Mouse (Mus musculus) MEL (cell line): ENCODE results near the gene Adcy10. TPM values are rescaled to one million over a fixed set of nuclear protein-coding genes. Genes with fewer than 3 reads are reported as not detected.

Experiments
- DNase-seq: peaks from one replicate; pipeline ENCODE4 v3.0.0; 2011; ENCODE audit warnings: low read depth, low spot score
- H3K27ac ChIP-seq: 2 replicates; pipeline ENCODE4 v1.5.1; 2012; ENCODE audit warnings: low read depth, mild to moderate bottlenecking, control low read depth, low read length, moderate library complexity; ENCODE audit not compliant: control insufficient read depth
- H3K27me3 ChIP-seq, 2 experiments: fragments of 150-350 bp in 1 of 2; sonication (generic) in 1 of 2; 2 replicates each; pipeline ENCODE4 v1.6.1; 2012; ENCODE audit warnings: low read length in 2 of 2, mild to moderate bottlenecking in 2 of 2, improper control_type of control experiment in 1 of 2, moderate library complexity in 1 of 2; ENCODE audit not compliant: insufficient read depth in 2 of 2, control insufficient read depth in 1 of 2
- H3K36me3 ChIP-seq, 2 experiments: 2 replicates each; pipeline ENCODE4 v1.6.1; 2012 to 2014; ENCODE audit warnings: low read length in 2 of 2, improper control_type of control experiment in 1 of 2, inconsistent platforms in 1 of 2, mild to moderate bottlenecking in 1 of 2; ENCODE audit not compliant: insufficient read depth in 2 of 2, control insufficient read depth in 1 of 2
- H3K4me1 ChIP-seq, 2 experiments: fragments of 150-350 bp in 1 of 2; sonication (generic) in 1 of 2; 2 replicates each; pipeline ENCODE4 v1.6.1; 2012; ENCODE audit warnings: low read length in 2 of 2, improper control_type of control experiment in 1 of 2, mild to moderate bottlenecking in 1 of 2; ENCODE audit not compliant: insufficient read depth in 2 of 2, control insufficient read depth in 1 of 2
- H3K4me3 ChIP-seq, 2 experiments: fragments of 150-350 bp in 1 of 2; sonication (generic) in 1 of 2; 2 replicates each; pipeline ENCODE4 v1.5.1; 2012; ENCODE audit warnings: low read depth in 2 of 2, low read length in 2 of 2, mild to moderate bottlenecking in 2 of 2, moderate library complexity in 2 of 2, control low read depth in 1 of 2, improper control_type of control experiment in 1 of 2; ENCODE audit not compliant: control insufficient read depth in 1 of 2, insufficient read depth in 1 of 2
- H3K79me2 ChIP-seq: 2 replicates; pipeline ENCODE4 v1.6.1; 2012; ENCODE audit warnings: mild to moderate bottlenecking, low read length, moderate library complexity; ENCODE audit not compliant: control insufficient read depth, poor library complexity, insufficient read depth
- H3K9ac ChIP-seq: 2 replicates; pipeline ENCODE4 v1.6.1; 2012; ENCODE audit warnings: low read depth, mild to moderate bottlenecking, control low read depth, low read length, moderate library complexity; ENCODE audit not compliant: control insufficient read depth, poor library complexity, severe bottlenecking
- H3K9me3 ChIP-seq: fragments of 150-350 bp; sonication (generic); replicated peaks from 2 replicates; pipeline ENCODE4 v1.6.1; 2012; ENCODE audit warnings: mild to moderate bottlenecking, low read length, improper control_type of control experiment, moderate library complexity; ENCODE audit not compliant: insufficient read depth
- BHLHE40 ChIP-seq: IDR thresholded peaks from 2 replicates; pipeline ENCODE4 v1.6.1; 2012; ENCODE audit warnings: low read depth, mild to moderate bottlenecking, inconsistent platforms, low read length, improper control_type of control experiment, borderline replicate concordance
- E2F4 ChIP-seq: IDR thresholded peaks from 2 replicates; pipeline ENCODE4 v1.6.1; 2011; ENCODE audit warnings: low read depth, low read length, improper control_type of control experiment, borderline replicate concordance
- EP300 ChIP-seq, 2 experiments: IDR thresholded peaks; 2 replicates each; pipeline ENCODE4 v1.6.1; 2011; ENCODE audit warnings: improper control_type of control experiment in 2 of 2, low read length in 2 of 2, low read depth in 1 of 2, mild to moderate bottlenecking in 1 of 2
- GABPA ChIP-seq: IDR thresholded peaks from 2 replicates; pipeline ENCODE4 v1.6.1; 2012; ENCODE audit warnings: low read depth, mild to moderate bottlenecking, inconsistent platforms, low read length, improper control_type of control experiment, moderate library complexity
- HCFC1 ChIP-seq: IDR thresholded peaks from 2 replicates; pipeline ENCODE4 v1.6.1; 2012; ENCODE audit warnings: low read depth, mild to moderate bottlenecking, inconsistent platforms, low read length, improper control_type of control experiment, moderate library complexity
- JUND ChIP-seq: IDR thresholded peaks from 2 replicates; pipeline ENCODE4 v1.6.1; 2011; ENCODE audit warnings: low read depth, mild to moderate bottlenecking, improper control_type of control experiment, low read length
- KAT2A ChIP-seq: conservative IDR thresholded peaks from 2 replicates; pipeline ENCODE4 v1.6.1; 2012; ENCODE audit warnings: low read depth, low read length, improper control_type of control experiment, inconsistent platforms
- MAFK ChIP-seq: IDR thresholded peaks from 2 replicates; pipeline ENCODE4 v1.6.1; 2011; ENCODE audit warnings: low read depth, mild to moderate bottlenecking, low read length, improper control_type of control experiment, borderline replicate concordance
- MEF2A ChIP-seq: IDR thresholded peaks from 2 replicates; pipeline ENCODE4 v1.6.1; 2014; ENCODE audit warnings: low read depth, mild to moderate bottlenecking, inconsistent platforms, low read length, improper control_type of control experiment; ENCODE audit not compliant: poor library complexity, insufficient replicate concordance, severe bottlenecking; ENCODE audit errors: extremely low read depth
- MXI1 ChIP-seq: IDR thresholded peaks from 2 replicates; pipeline ENCODE4 v1.6.1; 2011; ENCODE audit warnings: mild to moderate bottlenecking, low read depth, low read length, improper control_type of control experiment
- MYB ChIP-seq: IDR thresholded peaks from 2 replicates; pipeline ENCODE4 v1.6.1; 2011; ENCODE audit warnings: mild to moderate bottlenecking, low read depth, low read length, improper control_type of control experiment
- MYC ChIP-seq: IDR thresholded peaks from 2 replicates; pipeline ENCODE4 v1.6.1; 2011; ENCODE audit warnings: low read depth, mild to moderate bottlenecking, low read length, improper control_type of control experiment, moderate library complexity
- NRF1 ChIP-seq: IDR thresholded peaks from 2 replicates; pipeline ENCODE4 v1.6.1; 2014; ENCODE audit warnings: low read depth, mild to moderate bottlenecking, inconsistent platforms, low read length, improper control_type of control experiment, moderate library complexity; ENCODE audit not compliant: poor library complexity, insufficient read depth, severe bottlenecking
- POLR2A ChIP-seq, 2 experiments: IDR thresholded peaks; 2 replicates each; pipeline ENCODE4 v1.6.1; 2011 to 2012; ENCODE audit warnings: low read length in 2 of 2, mild to moderate bottlenecking in 2 of 2, control low read depth in 1 of 2, improper control_type of control experiment in 1 of 2, low read depth in 1 of 2, moderate library complexity in 1 of 2; ENCODE audit not compliant: control insufficient read depth in 1 of 2, insufficient read depth in 1 of 2, poor library complexity in 1 of 2
- RAD21 ChIP-seq: IDR thresholded peaks from 2 replicates; pipeline ENCODE4 v1.6.1; 2011; ENCODE audit warnings: mild to moderate bottlenecking, low read depth, low read length, improper control_type of control experiment
- RCOR1 ChIP-seq: IDR thresholded peaks from 2 replicates; pipeline ENCODE4 v1.6.1; 2012; ENCODE audit warnings: low read depth, mild to moderate bottlenecking, inconsistent platforms, low read length, improper control_type of control experiment
- SIN3A ChIP-seq: IDR thresholded peaks from 2 replicates; pipeline ENCODE4 v1.6.1; 2012; ENCODE audit warnings: low read length, improper control_type of control experiment, inconsistent platforms
- TCF12 ChIP-seq: IDR thresholded peaks from 2 replicates; pipeline ENCODE4 v1.6.1; 2014; ENCODE audit warnings: low read depth, mild to moderate bottlenecking, inconsistent platforms, low read length, improper control_type of control experiment, moderate library complexity
- UBTF ChIP-seq: IDR thresholded peaks from 2 replicates; pipeline ENCODE4 v1.6.1; 2012; ENCODE audit warnings: low read depth, mild to moderate bottlenecking, inconsistent platforms, low read length, improper control_type of control experiment, moderate library complexity, borderline replicate concordance; ENCODE audit not compliant: insufficient read depth
- USF1 ChIP-seq: IDR thresholded peaks from 2 replicates; pipeline ENCODE4 v1.6.1; 2014; ENCODE audit warnings: low read depth, mild to moderate bottlenecking, inconsistent platforms, low read length, improper control_type of control experiment, moderate library complexity
- USF2 ChIP-seq, 2 experiments: IDR thresholded peaks; 2 replicates each; pipeline ENCODE4 v1.6.1; 2011 to 2012; ENCODE audit warnings: improper control_type of control experiment in 2 of 2, low read length in 2 of 2, borderline replicate concordance in 1 of 2, inconsistent platforms in 1 of 2, low read depth in 1 of 2, mild to moderate bottlenecking in 1 of 2; ENCODE audit not compliant: insufficient read depth in 1 of 2
- ZC3H11A ChIP-seq: IDR thresholded peaks from 2 replicates; pipeline ENCODE4 v1.6.1; 2012; ENCODE audit warnings: low read depth, mild to moderate bottlenecking, inconsistent platforms, low read length, improper control_type of control experiment
- ZKSCAN1 ChIP-seq: IDR thresholded peaks from 2 replicates; pipeline ENCODE4 v1.6.1; 2012; ENCODE audit warnings: low read depth, mild to moderate bottlenecking, inconsistent platforms, low read length, improper control_type of control experiment, moderate library complexity
- ZMIZ1 ChIP-seq: IDR thresholded peaks from 2 replicates; pipeline ENCODE4 v1.6.1; 2012; ENCODE audit warnings: low read depth, mild to moderate bottlenecking, inconsistent platforms, low read length, improper control_type of control experiment, moderate library complexity
- ZNF384 ChIP-seq: IDR thresholded peaks from 2 replicates; pipeline ENCODE4 v1.6.1; 2012; ENCODE audit warnings: low read depth, mild to moderate bottlenecking, inconsistent platforms, low read length, improper control_type of control experiment
- polyA plus RNA-seq, 2 experiments: library from polyadenylated mRNA; stranded (reverse) in 1 of 2; unstranded in 1 of 2; fragments of >175 nt in 1 of 2; fragments of >200 nt in 1 of 2; gene quantifications; 2 replicates each; pipeline versions ENCODE4 v1.2.1 to v1.2.4; 2012; ENCODE audit warnings: low replicate concordance in 2 of 2, low read depth in 1 of 2; ENCODE audit not compliant: insufficient read length in 2 of 2, insufficient read depth in 1 of 2, missing spikeins in 1 of 2
- total RNA-seq: library from RNA; depleted of rRNA; stranded (reverse); fragments of 300-350 nt; gene quantifications from 2 replicates; pipeline ENCODE4 v1.2.3, GENCODE M21; 2012

The Adcy10 gene
- total and polyA plus RNA-seq, 3 experiments, result not detected

- TF ChIP-seq EP300 (IDR thresholded peaks at IDR 0.05; ENCODE audit: low read depth in 1 of 2, low read length in 2 of 2), result no peak
- TF ChIP-seq SIN3A, result no peak
Measured at GRCm38 (mm10) chr1:165605108-165605507, 120.1 kb downstream of the Adcy10 start (continued).

GRCm38 (mm10) chr1:165605774-165606173 is 120.8 kb downstream of the Adcy10 start:
- Histone ChIP-seq H3K4me1 (no peaks in the 10 kb centered on the region), H3K27me3 (no peaks in the 10 kb centered on the region), H3K9me3 (no peaks in the 10 kb centered on the region), H3K36me3 (no peaks in the 10 kb centered on the region), H3K9ac (no peak overlapping the region), H3K4me3 (no peak overlapping the region), H3K79me2 (no peaks in the 10 kb centered on the region), H3K27ac (no peak overlapping the region)
- TF ChIP-seq TCF12 (no peak), KAT2A (no peak), POLR2A (IDR thresholded peaks at IDR 0.05; ENCODE audit: control insufficient read depth in 1 of 2, insufficient read depth in 1 of 2, low read depth in 1 of 2, low read length in 2 of 2, poor library complexity in 1 of 2) (no peak), USF1 (no peak), UBTF (no peak), ZC3H11A (no peak), ZMIZ1 (no peak), HCFC1 (no peak), NRF1 (no peak), RAD21 (no peak), GABPA (no peak), MAFK (no peak), MXI1 (no peak)
- DNase-seq, result no peak

- TF ChIP-seq RAD21 (no peak), ZKSCAN1 (no peak), GABPA (no peak), MEF2A (no peak), MAFK (no peak), E2F4 (no peak), POLR2A (IDR thresholded peaks at IDR 0.05; ENCODE audit: control insufficient read depth in 1 of 2, insufficient read depth in 1 of 2, low read depth in 1 of 2, low read length in 2 of 2, poor library complexity in 1 of 2) (no peak), USF2 (IDR thresholded peaks at IDR 0.05; ENCODE audit: borderline replicate concordance in 1 of 2, insufficient read depth in 1 of 2, low read depth in 1 of 2, low read length in 2 of 2) (no peak), MYC (no peak), TCF12 (no peak), USF1 (no peak), JUND (no peak), RCOR1 (no peak), MYB (no peak), ZNF384 (no peak), BHLHE40 (no peak), ZMIZ1 (no peak), UBTF (no peak)
- TF ChIP-seq, all 39 proteins: peak for 0
- Histone ChIP-seq H3K4me3 (no peak overlapping the region), H3K27me3 (no peaks in the 10 kb centered on the region), H3K9me3 (no peaks in the 10 kb centered on the region), H3K27ac (no peak overlapping the region), H3K4me1 (no peaks in the 10 kb centered on the region), H3K9ac (no peak overlapping the region), H3K79me2 (no peaks in the 10 kb centered on the region), H3K36me3 (no peaks in the 10 kb centered on the region)
- DNase-seq, result no peak
Measured at GRCm38 (mm10) chr1:165608904-165609303, 123.9 kb downstream of the Adcy10 start.
